Mouse (Mus musculus) induced T-regulatory cell, adult 2 months (primary cell): ENCODE measurements at regions not wholly inside any gene's neighbourhood (a gene's known extent, or its start where the extent isn't known, plus 50 kb on each side); places are given as distances from the start of the nearest gene placed in this dataset.
"Not testable (repeated sequence)": the region's sequence is repeated elsewhere in the genome, so short reads cannot be mapped to it uniquely, and the experiment has no call there.

ENCODE experiments used
- DNase-seq: peaks from one replicate; pipeline ENCODE4 v3.0.0-alpha.2; 2012; ENCODE audit warnings: low read depth

DNA sequence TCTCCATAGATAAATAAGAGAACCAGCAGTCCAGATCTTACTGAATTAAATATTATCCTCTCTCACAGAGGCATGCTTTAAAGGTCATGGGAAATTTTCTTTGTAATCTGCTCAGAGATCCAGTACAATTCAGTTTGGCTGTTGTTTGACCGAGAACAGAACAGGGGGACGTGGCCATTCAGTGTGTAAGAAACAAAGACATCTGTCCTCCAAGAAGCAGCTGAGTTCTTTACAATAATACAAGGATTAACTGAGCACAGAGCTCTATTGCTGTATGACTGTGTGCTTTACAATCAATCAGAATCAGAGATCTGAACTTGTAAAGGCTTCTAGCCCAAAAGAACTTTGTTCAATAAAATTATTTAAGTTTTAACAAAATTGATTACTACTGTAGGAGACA lies 287.6 kb upstream of the Cntn5 start:
- DNase-seq, result no peak

DNA sequence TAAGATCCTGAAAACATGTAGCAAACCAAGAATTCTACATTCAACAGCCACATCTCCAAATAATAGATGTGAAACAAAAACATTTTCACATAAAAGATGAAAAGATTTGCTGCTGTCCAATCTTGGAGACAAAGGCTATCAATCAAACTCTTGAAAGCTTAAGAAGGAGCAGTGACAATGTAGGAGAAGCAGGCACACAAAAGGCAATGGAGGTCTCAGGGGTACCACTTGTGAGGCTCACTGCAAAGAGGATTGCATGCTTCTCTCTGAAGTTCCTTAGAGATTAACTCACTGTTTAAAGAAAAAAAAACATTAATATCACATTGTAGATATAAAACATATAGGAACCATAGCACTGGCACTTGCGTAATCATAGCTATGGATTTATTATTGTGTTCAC lies 241.2 kb upstream of the Cntn5 start:
- no peak for DNase-seq

- no peak for DNase-seq
Observed at GRCm38 (mm10) chr9:11126833-11127232, 222.3 kb upstream of the Cntn5 start.

DNA sequence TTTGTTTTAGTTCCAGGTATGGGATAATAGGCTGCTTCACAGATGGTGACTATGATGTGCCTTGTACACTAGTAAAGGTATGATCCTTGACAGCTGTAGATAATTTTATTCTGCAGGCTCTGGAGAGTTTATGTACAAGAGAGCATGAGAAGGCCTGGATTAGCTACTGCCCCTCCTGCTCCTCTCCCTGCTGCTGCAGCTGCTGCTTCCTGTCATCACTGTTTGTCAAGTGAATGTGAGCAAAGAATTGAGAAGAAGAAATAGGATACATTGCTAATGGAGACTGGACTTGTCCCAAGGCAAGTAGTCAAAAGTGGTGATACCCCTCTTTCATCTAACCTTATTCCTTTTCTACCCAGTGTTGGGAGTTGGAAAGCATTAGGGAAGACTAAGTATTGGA lies 214.6 kb upstream of the Cntn5 start:
- no peak for DNase-seq

DNA sequence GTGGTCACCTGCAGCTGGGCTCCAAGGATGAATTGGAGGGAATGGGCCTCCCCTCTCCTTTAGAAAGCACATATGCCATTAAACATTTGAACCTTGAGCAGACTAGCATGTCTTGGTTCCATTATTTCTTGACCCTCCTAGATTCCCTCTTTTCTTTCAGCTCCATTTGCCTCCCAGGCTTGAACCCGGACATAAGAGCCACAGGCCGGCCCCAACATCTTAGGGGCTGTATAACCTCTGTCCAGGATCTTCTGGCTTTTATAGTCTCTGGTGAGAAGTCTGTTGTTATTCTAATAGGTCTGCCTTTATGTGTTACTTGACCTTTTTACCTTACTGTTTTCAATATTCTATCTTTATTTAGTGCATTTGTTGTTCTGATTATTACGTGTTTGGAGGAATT lies 203.3 kb upstream of the Cntn5 start:
- DNase-seq, result not testable (repeated sequence)

GRCm38 (mm10) chr9:11107212-11107611 lies 202.6 kb upstream of the Cntn5 start:
- DNase-seq, result not testable (repeated sequence)

DNA sequence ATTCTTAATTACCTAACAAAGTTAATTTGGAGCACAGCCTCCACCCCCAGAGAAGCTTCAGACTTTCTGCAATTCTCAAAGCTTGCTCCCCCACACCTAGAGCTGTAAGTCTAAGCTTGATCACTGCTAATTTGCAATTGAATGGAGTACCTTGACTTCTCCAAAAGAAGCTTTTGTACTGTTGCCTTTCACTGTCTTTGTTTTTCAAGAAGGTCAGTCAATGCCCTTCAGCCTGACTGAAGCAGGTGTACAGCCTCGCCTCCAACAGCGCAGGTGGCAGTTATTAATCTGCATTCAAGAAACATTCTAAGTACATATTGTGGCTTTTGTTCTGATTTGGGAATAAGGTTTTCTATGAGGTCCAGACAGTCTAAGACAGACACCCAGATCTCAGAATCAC lies 201.7 kb upstream of the Cntn5 start:
- DNase-seq, result no peak

- DNase-seq, result no peak
Observed at GRCm38 (mm10) chr9:11103448-11103847, 198.9 kb upstream of the Cntn5 start.

- no peak for DNase-seq
Observed at GRCm38 (mm10) chr9:11092874-11093273, 188.3 kb upstream of the Cntn5 start.

- not testable (repeated sequence) for DNase-seq
Observed at GRCm38 (mm10) chr9:11067125-11067524, 162.6 kb upstream of the Cntn5 start.

DNA sequence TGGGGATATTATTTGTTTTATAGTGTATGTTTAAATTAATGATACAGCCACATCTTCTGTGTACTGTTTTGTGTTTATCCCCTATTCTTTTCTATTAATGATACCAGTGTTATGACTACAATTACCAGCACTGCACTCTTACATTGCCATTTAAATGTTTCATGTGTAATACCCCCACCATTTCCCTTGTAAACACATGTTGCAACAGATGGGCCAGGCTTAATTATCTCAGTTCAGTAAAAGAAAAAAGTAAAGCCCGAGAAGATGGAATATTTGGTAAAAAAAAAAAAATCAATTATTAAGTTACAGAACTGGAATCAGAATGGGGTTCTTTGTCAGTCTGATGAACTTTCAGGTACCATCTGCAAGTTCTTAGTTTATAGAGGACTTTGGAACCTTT lies 158.3 kb upstream of the Cntn5 start:
- no peak for DNase-seq
